Mouse (Mus musculus): ENCODE results near the gene Olfml1.

The Olfml1 gene

GRCm38 (mm10) chr7:107567261-107567671, at the start of gene Olfml1:
Gene Olfml1, plus strand, starts transcription at chr7:107567446.
- peak; percentile 63 for DNase-seq (ENCODE audit: low spot score)

GRCm38 (mm10) chr7:107519256-107520025, 47.8 kb upstream of the Olfml1 start:
- DNase-seq (ENCODE audit: low spot score), result no peak

- DNase-seq (ENCODE audit: low spot score), result no peak
These were observed 45.8 kb upstream of the Olfml1 start for GRCm38 (mm10) chr7:107521411-107521810.

GRCm38 (mm10) chr7:107526299-107526698, 40.9 kb upstream of the Olfml1 start:
- peak; percentile 68 for DNase-seq (ENCODE audit: low spot score)

- DNase-seq (ENCODE audit: low spot score), result no peak
These were observed 39.0 kb upstream of the Olfml1 start for GRCm38 (mm10) chr7:107528169-107528772.

GRCm38 (mm10) chr7:107529364-107529763, 37.9 kb upstream of the Olfml1 start:
- DNase-seq (ENCODE audit: low spot score), result no peak

- DNase-seq (ENCODE audit: low spot score), result no peak
These were observed 31.9 kb upstream of the Olfml1 start for GRCm38 (mm10) chr7:107535311-107535710.

- DNase-seq (ENCODE audit: low spot score), result no peak
These were observed 30.7 kb upstream of the Olfml1 start for GRCm38 (mm10) chr7:107536516-107536915.

GRCm38 (mm10) chr7:107540034-107540433, 27.2 kb upstream of the Olfml1 start:
- DNase-seq (ENCODE audit: low spot score), result no peak

GRCm38 (mm10) chr7:107545011-107545410, 22.2 kb upstream of the Olfml1 start:
- DNase-seq (ENCODE audit: low spot score), result no peak

- DNase-seq (ENCODE audit: low spot score), result no peak
These were observed 19.4 kb upstream of the Olfml1 start for GRCm38 (mm10) chr7:107547872-107548271.

- peak; percentile 23 for DNase-seq (ENCODE audit: low spot score)
These were observed 13.8 kb upstream of the Olfml1 start for GRCm38 (mm10) chr7:107553461-107553860.

GRCm38 (mm10) chr7:107555906-107556305, 11.3 kb upstream of the Olfml1 start:
- DNase-seq (ENCODE audit: low spot score), result no peak

GRCm38 (mm10) chr7:107560675-107561074, 6.6 kb upstream of the Olfml1 start:
- DNase-seq (ENCODE audit: low spot score), result peak; percentile 33

GRCm38 (mm10) chr7:107561584-107561983, 5.7 kb upstream of the Olfml1 start:
- DNase-seq (ENCODE audit: low spot score), result no peak

- DNase-seq (ENCODE audit: low spot score), result peak; percentile 76
These were observed 3.5 kb upstream of the Olfml1 start for GRCm38 (mm10) chr7:107563727-107564126.

- DNase-seq (ENCODE audit: low spot score), result no peak
These were observed 428 bp downstream of the Olfml1 start for GRCm38 (mm10) chr7:107567674-107568073.

GRCm38 (mm10) chr7:107568971-107569370, 1.7 kb downstream of the Olfml1 start:
- peak; percentile 52 for DNase-seq (ENCODE audit: low spot score)

GRCm38 (mm10) chr7:107573856-107574255, 6.6 kb downstream of the Olfml1 start:
- no peak for DNase-seq (ENCODE audit: low spot score)

GRCm38 (mm10) chr7:107574276-107574675, 7.0 kb downstream of the Olfml1 start:
- no peak for DNase-seq (ENCODE audit: low spot score)

GRCm38 (mm10) chr7:107592641-107593040, 25.4 kb downstream of the Olfml1 start:
- DNase-seq (ENCODE audit: low spot score), result no peak

GRCm38 (mm10) chr7:107593904-107594303, 26.7 kb downstream of the Olfml1 start:
- no peak for DNase-seq (ENCODE audit: low spot score)

- DNase-seq (ENCODE audit: low spot score), result no peak
These were observed 27.1 kb downstream of the Olfml1 start for GRCm38 (mm10) chr7:107594325-107594856.

All from MN1 (cell line).